Mouse (Mus musculus) frontal cortex, postnatal 10 days (tissue): ENCODE data around the gene Tnks2.

Experiments used
- DNase-seq, 2 experiments: peaks; one replicate each; pipeline ENCODE4 v3.0.0; 2022; ENCODE audit warnings: low spot score in 2 of 2, mixed read lengths in 1 of 2

Tnks2 gene

GRCm38 (mm10) chr19:36896791-36897569 lies 62.9 kb downstream of the Tnks2 start:
- DNase-seq = no peak

- no peak for DNase-seq
These were observed 63.7 kb downstream of the Tnks2 start for GRCm38 (mm10) chr19:36897778-36898177.

GRCm38 (mm10) chr19:36903377-36903776 lies 69.3 kb downstream of the Tnks2 start:
- DNase-seq = no peak

- peak; percentile 66 to 69 for DNase-seq
These were observed 70.4 kb downstream of the Tnks2 start for GRCm38 (mm10) chr19:36904211-36905007.

GRCm38 (mm10) chr19:36909150-36909549 lies 75.1 kb downstream of the Tnks2 start:
- DNase-seq = no peak

- DNase-seq = no peak
These were observed 75.8 kb downstream of the Tnks2 start for GRCm38 (mm10) chr19:36909676-36910292.

- peak; percentile 52 to 72 for DNase-seq
These were observed 76.5 kb downstream of the Tnks2 start for GRCm38 (mm10) chr19:36910424-36911045.

GRCm38 (mm10) chr19:36913064-36913463 lies 79.0 kb downstream of the Tnks2 start:
- DNase-seq = no peak

- DNase-seq = no peak
These were observed 82.2 kb downstream of the Tnks2 start for GRCm38 (mm10) chr19:36916206-36916605.

- no peak for DNase-seq
These were observed 82.9 kb downstream of the Tnks2 start for GRCm38 (mm10) chr19:36916876-36917389.

- peak; percentile 76 to 81 for DNase-seq
These were observed 84.6 kb downstream of the Tnks2 start for GRCm38 (mm10) chr19:36918441-36919301.

GRCm38 (mm10) chr19:36919466-36919865 lies 85.4 kb downstream of the Tnks2 start, which contains the start of gene Fgfbp3:
Gene Fgfbp3, minus strand, starts transcription at chr19:36919615.
- no peak for DNase-seq

- DNase-seq = no peak
These were observed 88.0 kb downstream of the Tnks2 start for GRCm38 (mm10) chr19:36922015-36922414.

- DNase-seq = no peak
These were observed 88.9 kb downstream of the Tnks2 start for GRCm38 (mm10) chr19:36922936-36923335.

GRCm38 (mm10) chr19:36925671-36926552 lies 91.9 kb downstream of the Tnks2 start, which contains the start of gene Btaf1:
Gene Btaf1, plus strand, starts transcription at chr19:36926079.
- peak; percentile 81 to 87 for DNase-seq

- DNase-seq = no peak
These were observed 92.7 kb downstream of the Tnks2 start for GRCm38 (mm10) chr19:36926553-36927236.

GRCm38 (mm10) chr19:36927800-36928361 lies 93.8 kb downstream of the Tnks2 start:
- no peak for DNase-seq

GRCm38 (mm10) chr19:36929816-36930215 lies 95.8 kb downstream of the Tnks2 start:
- DNase-seq = no peak

- no peak for DNase-seq
These were observed 98.1 kb downstream of the Tnks2 start for GRCm38 (mm10) chr19:36932097-36932496.
